Mouse (Mus musculus) 3134 (cell line): Measurements from ENCODE around the gene Sycp2.

ENCODE experiments used
- DNase-seq: peaks from one replicate; pipeline ENCODE4 v3.0.0-alpha.2; 2011; ENCODE audit warnings: low spot score; ENCODE audit not compliant: insufficient read length; ENCODE audit errors: extremely low read depth

The Sycp2 gene

GRCm38 (mm10) chr2:178407053-178407815 is at the start of gene Sycp2:
Gene Sycp2, minus strand, starts transcription at chr2:178407685.
- DNase-seq: no peak

DNA sequence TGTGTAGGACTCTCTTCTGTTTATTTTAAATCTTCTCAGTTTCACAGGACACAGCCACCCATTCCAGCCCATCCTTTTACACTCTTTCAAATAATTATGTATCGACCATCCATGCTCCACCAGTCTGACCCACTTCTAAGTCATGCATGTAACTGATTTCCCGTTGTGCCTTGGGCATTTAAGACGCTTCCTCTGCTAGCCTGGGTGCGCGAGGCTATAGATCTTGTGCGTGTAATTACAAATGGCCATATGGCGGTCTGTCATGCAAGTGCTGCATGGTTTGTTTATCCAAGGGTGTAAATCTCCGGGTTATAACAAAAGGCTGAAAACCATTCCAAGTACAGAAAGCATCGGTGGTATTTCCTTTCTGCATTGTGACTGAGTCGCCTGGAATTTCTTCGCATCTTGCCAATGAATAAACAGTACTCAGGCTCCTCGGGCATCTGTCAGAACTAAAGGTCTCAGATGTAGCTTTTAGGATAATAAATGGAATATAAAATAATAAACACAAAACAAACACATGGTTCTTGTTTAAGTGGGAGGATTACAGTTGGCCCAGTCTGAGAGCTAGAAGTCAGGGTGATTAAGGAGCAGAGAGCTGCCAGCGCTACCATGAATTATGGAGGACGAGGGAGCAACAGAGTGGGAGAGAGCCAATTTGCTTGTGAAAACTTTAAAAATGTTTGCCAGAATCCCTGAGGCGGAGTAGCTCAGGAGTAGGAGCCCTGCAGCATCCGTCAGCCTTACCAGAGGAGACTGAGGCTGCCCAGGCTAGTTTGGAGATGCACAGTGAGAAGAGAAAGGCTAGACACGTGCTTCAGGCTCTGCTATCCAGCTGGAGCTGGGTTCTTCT is 47.4 kb upstream of the Sycp2 start:
- DNase-seq: no peak

- DNase-seq: no peak
These were observed 43.5 kb upstream of the Sycp2 start for GRCm38 (mm10) chr2:178450961-178451360.

- no peak for DNase-seq
These were observed 42.8 kb upstream of the Sycp2 start for GRCm38 (mm10) chr2:178450236-178450635.

DNA sequence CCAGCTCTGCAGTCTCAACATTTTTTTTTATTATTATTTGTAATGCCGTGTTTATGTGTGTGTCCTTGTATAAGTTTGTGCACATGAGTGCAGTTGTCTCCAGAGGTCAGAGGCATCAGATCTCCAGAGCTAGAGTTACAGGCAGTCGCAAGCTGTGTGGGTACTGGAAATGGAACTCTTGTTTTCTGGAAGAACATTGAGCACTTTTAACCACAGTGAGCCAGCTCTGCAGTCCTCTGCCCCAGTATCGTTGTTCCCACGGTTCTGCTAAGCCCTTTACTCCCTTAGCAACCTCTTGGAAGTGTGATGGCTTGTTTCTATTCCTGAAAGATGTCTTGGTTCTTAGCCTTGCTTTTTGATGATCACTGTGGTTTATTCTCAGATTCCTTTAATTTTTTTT is 41.9 kb upstream of the Sycp2 start:
- DNase-seq: no peak

DNA sequence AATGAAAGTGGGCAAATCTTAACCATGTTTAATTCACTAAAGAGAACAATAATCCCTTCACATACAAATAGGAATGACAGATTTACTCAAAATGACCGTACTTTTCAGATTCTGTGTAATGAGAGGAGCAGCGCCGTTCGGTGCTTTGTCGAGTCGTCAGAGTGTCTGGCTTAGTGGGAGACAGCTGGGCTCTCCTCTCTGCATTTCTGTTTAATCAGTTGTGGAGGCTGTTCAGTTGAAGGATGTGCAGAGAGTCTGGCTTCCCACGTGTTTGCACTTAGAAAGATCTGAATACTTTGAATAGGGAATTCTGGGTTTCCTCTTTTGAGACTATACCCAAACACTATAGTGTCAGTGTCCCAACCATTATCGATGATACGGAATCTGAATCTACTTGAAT is 29.8 kb upstream of the Sycp2 start:
- DNase-seq: no peak

- no peak for DNase-seq
These were observed 26.4 kb upstream of the Sycp2 start for GRCm38 (mm10) chr2:178433903-178434302.

- DNase-seq: no peak
These were observed 26.0 kb upstream of the Sycp2 start for GRCm38 (mm10) chr2:178433495-178433894.

DNA sequence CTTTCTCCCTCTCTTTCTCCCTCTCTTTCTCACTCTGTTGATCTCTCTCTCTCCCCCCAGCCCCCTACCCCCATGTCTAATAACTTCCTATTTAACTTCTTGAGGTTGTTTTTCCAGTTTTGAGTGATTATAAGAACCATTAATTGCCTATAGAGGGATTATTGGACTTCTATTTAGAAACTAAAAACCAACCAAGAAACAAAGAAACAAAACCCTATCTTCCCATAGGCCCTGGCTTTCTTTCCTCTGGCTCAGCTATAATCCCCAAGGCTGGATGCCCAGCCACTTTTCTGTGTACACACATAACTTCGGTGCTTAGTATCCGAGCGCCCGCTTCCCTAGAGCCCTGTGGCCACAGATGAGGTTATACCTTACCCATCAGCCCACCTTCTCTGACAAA is 22.7 kb upstream of the Sycp2 start, which contains the start of gene Cdh26:
TSS of gene Cdh26 (plus strand) at position 301 of the 400 bp plus-strand sequence.
- no peak for DNase-seq

GRCm38 (mm10) chr2:178429426-178429825 is 21.9 kb upstream of the Sycp2 start:
- DNase-seq: no peak

- no peak for DNase-seq
These were observed 21.2 kb upstream of the Sycp2 start for GRCm38 (mm10) chr2:178428676-178429075.

GRCm38 (mm10) chr2:178428183-178428582 is 20.7 kb upstream of the Sycp2 start:
- DNase-seq: no peak

DNA sequence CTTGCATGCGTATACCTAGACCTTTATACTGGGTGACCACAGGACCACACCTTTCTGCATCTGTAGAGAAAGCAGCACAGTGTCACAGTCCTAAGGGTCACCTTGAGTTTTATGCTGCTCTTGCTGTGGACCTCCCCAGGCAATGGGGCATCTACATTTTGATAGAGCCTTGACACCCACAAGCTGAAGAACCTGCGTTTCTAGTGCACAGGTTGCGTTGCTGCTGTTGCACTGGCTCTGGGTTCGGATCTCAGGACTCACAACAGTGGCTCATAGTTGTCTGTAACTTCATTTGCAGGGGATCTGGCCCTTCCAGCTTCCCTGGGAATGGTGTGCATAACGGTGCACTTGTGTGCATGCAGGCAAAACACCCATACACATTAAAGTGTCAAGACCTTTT is 19.7 kb upstream of the Sycp2 start:
- DNase-seq: no peak

DNA sequence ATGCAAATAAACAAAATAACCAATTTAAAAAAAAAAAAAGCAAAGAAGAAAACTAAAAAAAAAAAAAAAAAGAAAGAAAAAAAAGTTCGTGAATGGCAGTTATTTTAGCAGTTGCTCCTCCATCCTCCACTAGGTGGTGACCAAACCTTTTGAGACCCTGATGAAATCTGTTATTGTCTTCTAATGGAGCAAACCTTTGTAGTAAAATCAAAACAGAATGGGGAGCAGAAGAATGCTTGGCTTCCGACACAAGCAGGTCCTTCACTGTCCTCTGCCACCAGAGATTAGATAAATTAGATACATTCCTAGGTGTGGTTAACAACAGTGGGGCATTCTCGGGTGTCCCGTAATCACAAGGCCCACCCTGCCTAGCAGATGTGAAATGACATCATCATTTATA is 18.7 kb upstream of the Sycp2 start:
- DNase-seq: no peak

GRCm38 (mm10) chr2:178423223-178423622 is 15.7 kb upstream of the Sycp2 start:
- no peak for DNase-seq

GRCm38 (mm10) chr2:178422186-178422585 is 14.7 kb upstream of the Sycp2 start:
- DNase-seq: no peak

DNA sequence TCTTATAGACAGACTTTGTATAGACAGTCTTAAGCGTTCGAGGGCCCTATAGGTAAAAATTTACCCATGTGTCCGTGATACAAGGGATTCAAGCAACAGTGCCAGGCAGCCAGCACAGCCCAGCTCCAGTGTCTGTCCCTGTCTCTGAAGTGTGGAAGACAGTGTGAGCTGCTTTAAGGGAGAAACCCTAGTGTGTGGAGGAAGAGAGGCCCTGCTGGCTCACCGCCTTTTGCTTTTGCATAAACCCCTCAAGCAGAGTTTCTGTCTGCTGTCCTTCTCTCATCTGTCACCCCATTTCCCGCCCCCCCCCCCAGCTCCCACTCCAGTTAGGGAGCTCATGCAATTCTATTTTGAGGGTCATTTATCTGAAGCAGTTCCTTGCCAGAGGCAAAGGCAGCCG is 14.1 kb upstream of the Sycp2 start:
- no peak for DNase-seq

DNA sequence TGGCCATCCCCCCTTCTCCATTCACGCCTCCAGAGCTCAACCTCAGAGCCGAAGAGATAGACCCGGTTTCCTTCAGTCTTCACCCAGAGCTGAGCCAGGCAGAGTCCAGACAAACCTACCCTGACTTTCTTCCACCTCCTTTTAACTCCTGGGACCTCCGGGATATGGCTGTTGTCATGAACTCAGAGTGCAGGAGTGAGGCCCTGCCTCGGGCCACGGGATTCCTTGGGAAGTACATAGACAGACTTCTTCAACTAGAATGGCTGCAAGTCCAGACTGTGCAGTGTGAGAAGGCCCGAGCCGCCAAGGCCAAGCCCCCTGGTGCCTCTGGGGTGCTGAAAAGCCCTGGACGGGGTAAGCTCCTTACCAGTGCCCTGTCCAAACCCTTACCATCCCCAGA is 13.1 kb upstream of the Sycp2 start:
- no peak for DNase-seq

- DNase-seq: no peak
These were observed 9.5 kb upstream of the Sycp2 start for GRCm38 (mm10) chr2:178416970-178417369.

GRCm38 (mm10) chr2:178416427-178416826 is 8.9 kb upstream of the Sycp2 start:
- no peak for DNase-seq

DNA sequence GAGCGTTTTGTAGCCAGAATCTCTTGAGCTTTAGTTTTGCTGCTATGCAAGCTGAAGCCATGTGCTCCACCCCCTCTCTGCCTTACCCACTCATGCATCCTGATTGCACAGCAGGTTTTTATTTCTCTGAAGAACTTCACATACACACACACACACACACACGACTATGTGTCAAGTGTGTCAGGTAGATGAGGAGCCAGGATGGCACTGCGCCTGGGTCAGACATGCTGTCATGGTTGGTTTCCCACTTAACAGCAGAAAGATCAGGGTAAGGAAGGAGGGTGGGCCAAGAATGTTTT is 7.6 kb upstream of the Sycp2 start:
- no peak for DNase-seq
